Mouse (Mus musculus) spleen, adult 2 months (tissue): ENCODE results near the gene Pld4. TPM values are rescaled to one million over a fixed set of nuclear protein-coding genes. Genes with fewer than 3 reads are reported as not detected.

ENCODE experiments used
- DNase-seq, 2 experiments: peaks; one replicate each; pipeline versions ENCODE4 v3.0.0 to v3.0.0-alpha.2; 2012 to 2021; ENCODE audit warnings: low spot score in 2 of 2, low read depth in 1 of 2
- H3K27ac ChIP-seq: fragments of 200-500 bp; 2 replicates; pipeline ENCODE4 v1.5.1; 2012; ENCODE audit warnings: low read length, inconsistent platforms; ENCODE audit not compliant: insufficient read depth
- H3K27me3 ChIP-seq: fragments of 200-500 bp; 2 replicates; pipeline ENCODE4 v1.6.1; 2012; ENCODE audit warnings: mild to moderate bottlenecking, moderate library complexity, low read length, inconsistent platforms; ENCODE audit not compliant: control insufficient read depth, insufficient read depth
- H3K36me3 ChIP-seq: fragments of 200-500 bp; 2 replicates; pipeline ENCODE4 v1.6.1; 2012; ENCODE audit warnings: mild to moderate bottlenecking, low read length, inconsistent platforms; ENCODE audit not compliant: control insufficient read depth, insufficient read depth
- H3K4me1 ChIP-seq: fragments of 200-500 bp; 2 replicates; pipeline ENCODE4 v1.6.1; 2011; ENCODE audit warnings: inconsistent platforms; ENCODE audit not compliant: control insufficient read depth, insufficient read depth, insufficient read length
- H3K4me3 ChIP-seq: fragments of 200-500 bp; 2 replicates; pipeline ENCODE4 v1.5.1; 2011; ENCODE audit warnings: mild to moderate bottlenecking, inconsistent platforms; ENCODE audit not compliant: insufficient read depth, insufficient read length; ENCODE audit errors: extremely low read depth
- CTCF ChIP-seq: fragments of 200-500 bp; IDR thresholded peaks from 2 replicates; pipeline ENCODE4 v1.5.1; 2011; ENCODE audit warnings: mild to moderate bottlenecking, inconsistent platforms; ENCODE audit not compliant: insufficient read depth, insufficient read length, insufficient replicate concordance; ENCODE audit errors: extremely low read depth
- POLR2A ChIP-seq: fragments of 200-500 bp; IDR thresholded peaks from 2 replicates; pipeline ENCODE4 v1.6.1; 2011; ENCODE audit warnings: low read depth, low read length, inconsistent platforms
- WGBS: fragments of 180-500 bp; shearing (Covaris S2); methylation state at CpG from one replicate; pipeline ENCODE4 v1.1.7; 2018; 5-methylcytosine and 5-hydroxymethylcytosine counted together
- polyA plus RNA-seq: library from polyadenylated mRNA; depleted of rRNA; stranded (reverse); fragments of >200 nt; gene quantifications from 2 replicates; pipeline ENCODE4 v1.2.3, GENCODE M21; 2012

Gene Pld4
- polyA plus RNA-seq, 1 experiment: 332 TPM

GRCm38 (mm10) chr12:112773366-112773765, 12.9 kb downstream of the Pld4 start:
- Histone ChIP-seq H3K27ac (no peak overlapping the region), H3K36me3 (peaks cover 3% of the 10 kb centered on the region), H3K4me3 (no peak overlapping the region), H3K4me1 (no peaks in the 10 kb centered on the region), H3K27me3 (no peaks in the 10 kb centered on the region)
- 82% methylated on average over 9 of the region's 9 CpGs for WGBS
- TF ChIP-seq POLR2A: no peak
- no peak for DNase-seq

- no peaks in the 10 kb centered on the region for H3K27me3 ChIP-seq
- 62% methylated on average over 6 of the region's 6 CpGs for WGBS
- DNase-seq: no peak
These were observed 13.6 kb downstream of the Pld4 start for GRCm38 (mm10) chr12:112774026-112774425.

GRCm38 (mm10) chr12:112774481-112774880, 14.0 kb downstream of the Pld4 start:
- no peak for DNase-seq
- Histone ChIP-seq H3K4me3 (no peak overlapping the region), H3K36me3 (no peaks in the 10 kb centered on the region), H3K27me3 (no peaks in the 10 kb centered on the region), H3K27ac (no peak overlapping the region), H3K4me1 (no peaks in the 10 kb centered on the region)
- WGBS: 94% methylated on average over 10 of the region's 10 CpGs
- no peak for TF ChIP-seq CTCF
- no peak for TF ChIP-seq POLR2A

More at GRCm38 (mm10) chr12:112774026-112774425, 13.6 kb downstream of the Pld4 start:
- no peak for TF ChIP-seq POLR2A
- no peak for TF ChIP-seq CTCF
- Histone ChIP-seq H3K4me3 (no peak overlapping the region), H3K27ac (no peak overlapping the region), H3K36me3 (0 out of 2 replicates have a peak, but pooled peaks cover 1% of the 10 kb centered on the region), H3K4me1 (no peaks in the 10 kb centered on the region)

- TF ChIP-seq POLR2A (no peak), CTCF (no peak)
- DNase-seq: no peak
- H3K4me3 ChIP-seq: no peak overlapping the region
- 79% methylated on average over 8 of the region's 8 CpGs for WGBS
- H3K36me3 ChIP-seq: no peaks in the 10 kb centered on the region
- H3K27me3 ChIP-seq: no peaks in the 10 kb centered on the region
- no peaks in the 10 kb centered on the region for H3K4me1 ChIP-seq
- H3K27ac ChIP-seq: no peak overlapping the region
These were observed 30.6 kb downstream of the Pld4 start for GRCm38 (mm10) chr12:112791026-112791425.

- Histone ChIP-seq H3K4me3 (no peak overlapping the region), H3K27me3 (no peaks in the 10 kb centered on the region), H3K4me1 (peaks cover 3% of the 10 kb centered on the region; the same call in 1 of the 2 replicates), H3K27ac (no peak overlapping the region), H3K36me3 (no peaks in the 10 kb centered on the region)
- no peak for DNase-seq
- 82% methylated on average over 13 of the region's 13 CpGs for WGBS
- no peak for TF ChIP-seq POLR2A
- TF ChIP-seq CTCF: no peak
These were observed 33.3 kb downstream of the Pld4 start for GRCm38 (mm10) chr12:112793601-112794355.

- TF ChIP-seq POLR2A (no peak), CTCF (no peak)
- Histone ChIP-seq H3K4me1 (peaks cover 3% of the 10 kb centered on the region; the same call in 1 of the 2 replicates), H3K27me3 (no peaks in the 10 kb centered on the region), H3K27ac (no peak overlapping the region), H3K4me3 (no peak overlapping the region), H3K36me3 (no peaks in the 10 kb centered on the region)
- 79% methylated on average over 7 of the region's 7 CpGs for WGBS
- no peak for DNase-seq
These were observed 33.9 kb downstream of the Pld4 start for GRCm38 (mm10) chr12:112794356-112794816.

GRCm38 (mm10) chr12:112794998-112795397, 34.5 kb downstream of the Pld4 start:
- H3K27me3 ChIP-seq: no peaks in the 10 kb centered on the region
- no peak for DNase-seq
- no peak overlapping the region for H3K27ac ChIP-seq
- peaks cover 3% of the 10 kb centered on the region; the same call in 1 of the 2 replicates for H3K4me1 ChIP-seq
- no peak for TF ChIP-seq CTCF
- no peak for TF ChIP-seq POLR2A
- H3K36me3 ChIP-seq: no peaks in the 10 kb centered on the region
- no peak overlapping the region for H3K4me3 ChIP-seq
- WGBS: 89% methylated on average over 5 of the region's 5 CpGs
